Mouse (Mus musculus): ENCODE results near the gene Kcnn4. TPM values are rescaled to one million over a fixed set of nuclear protein-coding genes. Genes with fewer than 3 reads are reported as not detected.

Gene Kcnn4
- total RNA-seq, 2 experiments from 2014 or later: 0.50 TPM; not detected in 1

- DNase-seq (ENCODE audit: low spot score in 2 of 2): no peak
- intact Hi-C loops (cut with DNase I): no loop called here
Observed at GRCm38 (mm10) chr7:24413630-24414029, 43.6 kb downstream of the Kcnn4 start.

GRCm38 (mm10) chr7:24415261-24415660 is 45.2 kb downstream of the Kcnn4 start:
- DNase-seq (ENCODE audit: low spot score in 2 of 2): no peak
- intact Hi-C loops (cut with DNase I): no loop called here

- intact Hi-C loops (cut with DNase I): no loop called here
- peak in 1 of 2 experiments; percentile 39 for DNase-seq (ENCODE audit: low spot score in 2 of 2)
Observed at GRCm38 (mm10) chr7:24419579-24419978, 49.5 kb downstream of the Kcnn4 start.

- DNase-seq (ENCODE audit: low spot score in 2 of 2): no peak
- intact Hi-C loops (cut with DNase I): no loop called here
Observed at GRCm38 (mm10) chr7:24421648-24422047, 51.6 kb downstream of the Kcnn4 start.

- DNase-seq (ENCODE audit: low spot score in 2 of 2): no peak
- intact Hi-C loops (cut with DNase I): no loop called here
Observed at GRCm38 (mm10) chr7:24422251-24422650, 52.2 kb downstream of the Kcnn4 start.

- no peak for DNase-seq (ENCODE audit: low spot score in 2 of 2)
- intact Hi-C loops (cut with DNase I): no loop called here
Observed at GRCm38 (mm10) chr7:24423107-24423763, 53.2 kb downstream of the Kcnn4 start.

GRCm38 (mm10) chr7:24423956-24424732 is 54.1 kb downstream of the Kcnn4 start:
- no peak for DNase-seq (ENCODE audit: low spot score in 2 of 2)
- intact Hi-C loops (cut with DNase I): no loop called here

- intact Hi-C loops (cut with DNase I): no loop called here
- no peak for DNase-seq (ENCODE audit: low spot score in 2 of 2)
Observed at GRCm38 (mm10) chr7:24425919-24426318, 55.9 kb downstream of the Kcnn4 start.

- intact Hi-C loops (cut with DNase I): no loop called here
- DNase-seq (ENCODE audit: low spot score in 2 of 2): no peak
Observed at GRCm38 (mm10) chr7:24427168-24427567, 57.1 kb downstream of the Kcnn4 start.

GRCm38 (mm10) chr7:24428725-24429124 is 58.7 kb downstream of the Kcnn4 start:
- no peak for DNase-seq (ENCODE audit: low spot score in 2 of 2)
- intact Hi-C loops (cut with DNase I): no loop called here

- peak; percentile 81 to 97 for DNase-seq (ENCODE audit: low spot score in 2 of 2)
- intact Hi-C loops (cut with DNase I): no loop called here
Observed at GRCm38 (mm10) chr7:24429413-24430112, 59.5 kb downstream of the Kcnn4 start.

GRCm38 (mm10) chr7:24430551-24431345 is 60.7 kb downstream of the Kcnn4 start:
- intact Hi-C loops (cut with DNase I): no loop called here
- no peak for DNase-seq (ENCODE audit: low spot score in 2 of 2)

GRCm38 (mm10) chr7:24431713-24432112 is 61.6 kb downstream of the Kcnn4 start:
- intact Hi-C loops (cut with DNase I): no loop called here
- peak in 1 of 2 experiments; percentile 57 for DNase-seq (ENCODE audit: low spot score in 2 of 2)

GRCm38 (mm10) chr7:24435305-24435704 is 65.2 kb downstream of the Kcnn4 start:
- intact Hi-C loops (cut with DNase I): no loop called here
- DNase-seq (ENCODE audit: low spot score in 2 of 2): no peak

Small RNAs within 50 kb of the gene (microRNA-seq; reads per million reads assigned to microRNA genes)
- gene Gm27592: 0 reads per million in 2 experiments

Other genes with a start within 250 kb of the Kcnn4 start
- 10 to 100 TPM; 20.2 to 20.4 TPM for gene Zfp235, start 236.1 kb upstream of the Kcnn4 start, total RNA-seq (2021)
- gene Zfp114, start 195.2 kb upstream of the Kcnn4 start, total RNA-seq (2021): 1 to 10 TPM; 2.5 to 2.9 TPM
- 10 to 100 TPM in 1 of 2 experiments, 1 to 10 TPM in 1; 8.9 to 12.6 TPM for gene Zfp111, start 158.8 kb upstream of the Kcnn4 start, total RNA-seq (2021)
- 10 to 100 TPM in 1 of 2 experiments, 1 to 10 TPM in 1; 7.9 to 10.5 TPM for gene Zfp109, start 132.7 kb upstream of the Kcnn4 start, total RNA-seq (2021)
- 1 to 10 TPM; 8.4 to 8.8 TPM for gene Zfp108, start 115.5 kb upstream of the Kcnn4 start, total RNA-seq (2021)
- 10 to 100 TPM; 11.0 to 11.5 TPM for gene Zfp93, start 99.8 kb upstream of the Kcnn4 start, total RNA-seq (2021)
- 10 to 100 TPM; 19.3 to 20.8 TPM for gene Zfp61, start 69.0 kb upstream of the Kcnn4 start, total RNA-seq (2021)
- gene Zfp94, start 53.6 kb upstream of the Kcnn4 start, total RNA-seq (2021): 10 to 100 TPM; 13.2 to 16.9 TPM
- gene Tescl, start 36.3 kb upstream of the Kcnn4 start, total RNA-seq (2021): not detected
- gene Lypd5, start 21.1 kb upstream of the Kcnn4 start, total RNA-seq (2021): not detected
- gene Smg9, start 29.4 kb downstream of the Kcnn4 start, total RNA-seq (2021): 10 to 100 TPM; 38.1 to 40.2 TPM
- gene Irgc1, start 82.0 kb downstream of the Kcnn4 start, total RNA-seq (2021): under 1 TPM; 0.34 to 0.57 TPM
- gene Plaur, start 92.2 kb downstream of the Kcnn4 start, total RNA-seq (2021): under 1 TPM; 0.71 to 0.73 TPM
- gene Cadm4, start 111.8 kb downstream of the Kcnn4 start, total RNA-seq (2021): 100 to 1,000 TPM; 243 to 246 TPM
- 10 to 100 TPM; 45.7 to 52.6 TPM for gene Zfp428, start 136.7 kb downstream of the Kcnn4 start, total RNA-seq (2021)
- not detected for gene AC161166.1, start 142.2 kb downstream of the Kcnn4 start, total RNA-seq (2021)
- gene Irgq, start 160.4 kb downstream of the Kcnn4 start, total RNA-seq (2021): 10 to 100 TPM; 87.8 to 88.6 TPM
- not detected for gene Pinlyp, start 175.9 kb downstream of the Kcnn4 start, total RNA-seq (2021)
- gene Xrcc1, start 176.0 kb downstream of the Kcnn4 start, total RNA-seq (2021): 10 to 100 TPM; 34.6 to 37.6 TPM
- gene Ethe1, start 217.3 kb downstream of the Kcnn4 start, total RNA-seq (2021): 10 to 100 TPM; 11.1 to 13.2 TPM
- gene Zfp575, start 217.4 kb downstream of the Kcnn4 start, total RNA-seq (2021): 1 to 10 TPM; 6.7 TPM
- gene Phldb3, start 240.5 kb downstream of the Kcnn4 start, total RNA-seq (2021): under 1 TPM; 0.16 to 0.27 TPM

Measured in left cerebral cortex, postnatal 25 days (tissue).